In the genomic region with DNA sequence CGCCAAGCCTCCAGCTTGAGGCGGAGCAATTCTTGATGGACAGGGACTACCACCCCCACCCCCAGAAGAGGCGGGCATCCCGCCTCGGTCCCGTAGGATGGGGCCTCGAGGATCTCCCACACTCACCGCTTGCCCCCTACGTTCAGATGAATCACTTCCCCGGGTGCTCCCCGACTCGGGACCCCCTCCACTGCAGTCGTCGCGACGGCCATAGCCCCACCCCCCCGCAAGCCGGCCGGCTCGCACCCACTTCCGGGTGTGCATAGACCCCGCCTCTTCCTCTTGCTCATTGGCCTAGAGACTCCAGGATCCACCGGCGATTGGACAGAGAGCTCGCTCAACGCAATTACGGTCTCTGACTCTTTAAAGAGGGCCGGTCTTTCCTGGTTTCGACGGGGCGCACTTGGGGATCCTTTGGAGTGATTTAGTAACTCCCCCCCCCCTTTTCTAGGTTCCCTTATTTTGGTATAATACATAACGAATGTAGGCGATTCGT, we compare ENCODE assay signal across 8 mouse cellular contexts. TPM values are rescaled to one million over a fixed set of nuclear protein-coding genes. Genes with fewer than 3 reads are reported as not detected.
DNase-seq lines count a peak whose midpoint lies in the region; ATAC-seq and TF ChIP-seq lines count a peak whose summit lies in the region.

A gene (minus strand): TSS at position 275 of the 496 bp plus-strand sequence.

- no peaks in the 10 kb centered on the region; the same call in 1 of the 2 replicates for H3K4me1 ChIP-seq in bone marrow, adult 2 months (ENCODE audit: control insufficient read depth, insufficient read depth, low read length)
- H3K4me1 ChIP-seq in embryonic facial prominence, embryonic 14.5 days (ENCODE audit: control insufficient read depth, insufficient read depth, low read length) = peaks cover 15% of the 10 kb centered on the region
- H3K4me1 ChIP-seq in heart, adult 2 months (ENCODE audit: control insufficient read depth, insufficient read depth, low read length) = peaks cover 3% of the 10 kb centered on the region
- H3K4me1 ChIP-seq in kidney, adult 2 months (ENCODE audit: control insufficient read depth, insufficient read depth, low read length) = no peaks in the 10 kb centered on the region; the same call in 1 of the 2 replicates
- peaks cover 21% of the 10 kb centered on the region for H3K4me1 ChIP-seq in limb, embryonic 14.5 days (ENCODE audit: control insufficient read depth, insufficient read depth, low read length)
- H3K4me1 ChIP-seq in midbrain, embryonic 16.5 days (ENCODE audit: control insufficient read depth, insufficient read depth, low read length) = peaks cover 11% of the 10 kb centered on the region

- H3K9me3 ChIP-seq in embryonic facial prominence, embryonic 14.5 days (ENCODE audit: control insufficient read depth, low read length) = no peaks in the 10 kb centered on the region
- H3K9me3 ChIP-seq in limb, embryonic 14.5 days (ENCODE audit: control insufficient read depth, low read length) = no peaks in the 10 kb centered on the region
- no peaks in the 10 kb centered on the region for H3K9me3 ChIP-seq in midbrain, embryonic 16.5 days (replicated peaks; ENCODE audit: control insufficient read depth, low read length, poor library complexity, severe bottlenecking)

- DNase-seq in embryonic facial prominence, embryonic 14.5 days (ENCODE audit: low spot score) = peak; percentile 97
- DNase-seq in heart, adult 2 months = peak; percentile 87 to 91
- peak; percentile 96 for DNase-seq in kidney, adult 2 months
- DNase-seq in limb, embryonic 14.5 days (ENCODE audit: low spot score) = peak; percentile 94
- peak; percentile 71 to 79 for DNase-seq in spleen, postnatal 14 days (ENCODE audit: low spot score in 2 of 2)

- H3K4me2 ChIP-seq in embryonic facial prominence, embryonic 14.5 days (ENCODE audit: low read depth, low read length) = peak within 1 kb of the TSS; percentile 84
- H3K4me2 ChIP-seq in limb, embryonic 14.5 days (replicated peaks; ENCODE audit: low read depth, low read length, severe bottlenecking) = peak within 1 kb of the TSS; percentile 68
- peak within 1 kb of the TSS; percentile 70 for H3K4me2 ChIP-seq in midbrain, embryonic 16.5 days (ENCODE audit: low read length)

- peaks cover 2% of the 10 kb centered on the region for H3K79me3 ChIP-seq in C2C12 (ENCODE audit: low read depth)

- H3K4me3 ChIP-seq in C2C12 (ENCODE audit: insufficient read depth, poor library complexity, severe bottlenecking) = peak within 1 kb of the TSS; percentile 46
- H3K4me3 ChIP-seq in bone marrow, adult 2 months (replicated peaks; ENCODE audit: control insufficient read depth, low read depth, low read length) = peak within 1 kb of the TSS; percentile 80
- H3K4me3 ChIP-seq in embryonic facial prominence, embryonic 14.5 days (ENCODE audit: low read depth, low read length) = peak within 1 kb of the TSS; percentile 56
- H3K4me3 ChIP-seq in heart, adult 2 months = peak within 1 kb of the TSS; percentile 73
- H3K4me3 ChIP-seq in kidney, adult 2 months (ENCODE audit: insufficient read depth, low read depth, low read length) = peak within 1 kb of the TSS; percentile 86
- peak within 1 kb of the TSS; percentile 68 for H3K4me3 ChIP-seq in limb, embryonic 14.5 days (replicated peaks; ENCODE audit: low read length)
- peak within 1 kb of the TSS; percentile 53 for H3K4me3 ChIP-seq in midbrain, embryonic 16.5 days (ENCODE audit: low read depth, low read length)

- ATAC-seq in embryonic facial prominence, embryonic 14.5 days (ENCODE audit: low read depth) = peak; percentile 96
- ATAC-seq in limb, embryonic 14.5 days (ENCODE audit: low FRiP score, low read depth) = peak; percentile 98
- peak; percentile 93 for ATAC-seq in midbrain, embryonic 16.5 days

- WGBS in bone marrow, adult 2 months = under 1% methylated on average over 34 of the region's 34 CpGs
- WGBS in embryonic facial prominence, embryonic 14.5 days = 2% methylated on average over 31 of the region's 34 CpGs
- WGBS in heart, adult 2 months = 2% methylated on average over 34 of the region's 34 CpGs
- under 1% methylated on average over 34 of the region's 34 CpGs for WGBS in kidney, adult 2 months
- WGBS in limb, embryonic 14.5 days = under 1% methylated on average over 31 of the region's 34 CpGs
- 1% methylated on average over 34 of the region's 34 CpGs for WGBS in midbrain, embryonic 16.5 days

- H3ac ChIP-seq in C2C12 (ENCODE audit: control insufficient read depth, insufficient read length, low read depth) = peak within 1 kb of the TSS; percentile 53

- no peak for TF ChIP-seq CTCF in C2C12 (IDR thresholded peaks at IDR 0.05; ENCODE audit: control insufficient read depth, insufficient read depth, insufficient read length)
- TF ChIP-seq CTCF in bone marrow, adult 2 months (IDR thresholded peaks at IDR 0.05; ENCODE audit: control insufficient read depth, insufficient read depth, low read length) = no peak
- no peak for TF ChIP-seq CTCF in heart, adult 2 months (IDR thresholded peaks at IDR 0.05)
- no peak for TF ChIP-seq CTCF in kidney, adult 2 months (conservative IDR thresholded peaks at IDR 0.05; ENCODE audit: insufficient read depth, insufficient read length, low read depth, low read length)

- TF ChIP-seq POLR2A in bone marrow, adult 2 months (IDR thresholded peaks at IDR 0.05; ENCODE audit: borderline replicate concordance, control insufficient read depth, low read depth, low read length) = peak; percentile 57; the same call in 1 of the 2 replicates
- TF ChIP-seq POLR2A in heart, adult 2 months (IDR thresholded peaks at IDR 0.05; ENCODE audit: insufficient read depth, low read depth, low read length) = 0 out of 2 replicates have a peak, but pooled peaks have one; percentile 35
- no peak for TF ChIP-seq POLR2A in kidney, adult 2 months (IDR thresholded peaks at IDR 0.05; ENCODE audit: low read depth, low read length)
- TF ChIP-seq POLR2A in limb, embryonic 14.5 days (IDR thresholded peaks at IDR 0.05; ENCODE audit: borderline replicate concordance, extremely low read depth, insufficient read depth, insufficient read length) = no peak

- no peaks in the 10 kb centered on the region for H3K27me3 ChIP-seq in C2C12 (ENCODE audit: control insufficient read depth, insufficient read depth, insufficient read length)
- H3K27me3 ChIP-seq in embryonic facial prominence, embryonic 14.5 days (replicated peaks; ENCODE audit: control insufficient read depth, insufficient read depth, low read length) = peaks cover 14% of the 10 kb centered on the region; the same call in 1 of the 2 replicates
- H3K27me3 ChIP-seq in heart, adult 2 months (ENCODE audit: control insufficient read depth, insufficient read depth, low read length) = no peaks in the 10 kb centered on the region
- H3K27me3 ChIP-seq in kidney, adult 2 months (replicated peaks; ENCODE audit: control insufficient read depth, insufficient read depth, low read length) = no peaks in the 10 kb centered on the region
- peaks cover 14% of the 10 kb centered on the region for H3K27me3 ChIP-seq in limb, embryonic 14.5 days (ENCODE audit: control insufficient read depth, insufficient read depth, low read length)
- peaks cover 14% of the 10 kb centered on the region for H3K27me3 ChIP-seq in midbrain, embryonic 16.5 days (ENCODE audit: control insufficient read depth, insufficient read depth, low read depth, low read length)

- no peak for TF ChIP-seq EP300 in heart, adult 2 months (IDR thresholded peaks at IDR 0.05; ENCODE audit: insufficient read depth, low read depth, low read length)

- H3K36me3 ChIP-seq in C2C12 (ENCODE audit: control insufficient read depth, insufficient read depth) = no peaks in the 10 kb centered on the region
- H3K36me3 ChIP-seq in embryonic facial prominence, embryonic 14.5 days (ENCODE audit: control insufficient read depth, insufficient read depth, low read length) = peaks cover 19% of the 10 kb centered on the region; the same call in 1 of the 2 replicates
- H3K36me3 ChIP-seq in heart, adult 2 months (ENCODE audit: control insufficient read depth, insufficient read depth, low read length) = no peaks in the 10 kb centered on the region
- no peaks in the 10 kb centered on the region for H3K36me3 ChIP-seq in kidney, adult 2 months (ENCODE audit: control insufficient read depth, insufficient read depth, low read length)
- peaks cover 12% of the 10 kb centered on the region; the same call in 1 of the 2 replicates for H3K36me3 ChIP-seq in limb, embryonic 14.5 days (ENCODE audit: control insufficient read depth, insufficient read depth, low read length)
- H3K36me3 ChIP-seq in midbrain, embryonic 16.5 days (ENCODE audit: control insufficient read depth, insufficient read depth, low read length) = 0 out of 2 replicates have a peak, but pooled peaks cover 2% of the 10 kb centered on the region

- peak within 1 kb of the TSS; percentile 91 for H3K27ac ChIP-seq in bone marrow, adult 2 months (ENCODE audit: control insufficient read depth, insufficient read depth, low read depth, low read length, poor library complexity)
- H3K27ac ChIP-seq in embryonic facial prominence, embryonic 14.5 days (replicated peaks; ENCODE audit: low read depth, low read length) = peak within 1 kb of the TSS; percentile 40; the same call in 1 of the 2 replicates
- H3K27ac ChIP-seq in heart, adult 2 months = peak within 1 kb of the TSS; percentile 69
- H3K27ac ChIP-seq in kidney, adult 2 months (ENCODE audit: insufficient read depth, low read depth, low read length) = peak within 1 kb of the TSS; percentile 47
- H3K27ac ChIP-seq in limb, embryonic 14.5 days (replicated peaks; ENCODE audit: low read depth, low read length) = no peak within 1 kb of the TSS
- H3K27ac ChIP-seq in midbrain, embryonic 16.5 days (ENCODE audit: low read length) = peak within 1 kb of the TSS; percentile 70

- peaks cover 9% of the 10 kb centered on the region for H3K79me2 ChIP-seq in C2C12 (ENCODE audit: control insufficient read depth, insufficient read depth)
- H3K79me2 ChIP-seq in heart, adult 2 months (replicated peaks; ENCODE audit: control insufficient read depth, insufficient read depth, low read length) = no peaks in the 10 kb centered on the region

- intact Hi-C loops in heart, adult 2 months (cut with DNase I) = loop anchor here (5.0 to 10.0 kb wide), 2 partner anchors 92 to 319 kb away; a partner anchor contains a TSS

- H3K9ac ChIP-seq in embryonic facial prominence, embryonic 14.5 days (ENCODE audit: low read depth, low read length) = peak within 1 kb of the TSS; percentile 72
- H3K9ac ChIP-seq in heart, adult 2 months (ENCODE audit: low read depth, low read length) = peak within 1 kb of the TSS; percentile 69
- H3K9ac ChIP-seq in limb, embryonic 14.5 days (ENCODE audit: low read depth, low read length, severe bottlenecking) = peak within 1 kb of the TSS; percentile 43
- H3K9ac ChIP-seq in midbrain, embryonic 16.5 days (ENCODE audit: low read depth, low read length) = peak within 1 kb of the TSS; percentile 68

RNA-seq across cellular contexts. Expression of the gene that starts here (rescaled TPM):
- 27.6 TPM for polyA plus RNA-seq in C2C12 (2012; fragmentation: generic; extraction: Trizol)
- 44.6 and 80.0 TPM in 2 replicates for polyA plus RNA-seq in bone marrow, adult 2 months (2011; ENCODE audit: insufficient read depth, insufficient read length, low replicate concordance, missing spikeins)
- polyA plus RNA-seq in embryonic facial prominence, embryonic 14.5 days (2014; fragmentation: Nextera tagmentation; extraction: Ambion mirVana) = 26.5 and 30.3 TPM in 2 replicates
- total RNA-seq in heart, adult 2 months (2021) = 1 to 10 TPM; 4.6 to 7.1 TPM
- 17.3 and 20.2 TPM in 2 replicates for polyA plus RNA-seq in heart, adult 2 months (2012; rRNA removed)
- 39.2 and 45.5 TPM in 2 replicates for polyA plus RNA-seq in kidney, adult 2 months (2012; rRNA removed)
- polyA plus RNA-seq in limb, embryonic 14.5 days (2012; rRNA removed) = 58.7 and 80.6 TPM in 2 replicates
- polyA plus RNA-seq in limb, embryonic 14.5 days (2014; fragmentation: Nextera tagmentation; extraction: Ambion mirVana) = 30.5 and 35.5 TPM in 2 replicates
- 47.4 and 55.1 TPM in 2 replicates for polyA plus RNA-seq in midbrain, embryonic 16.5 days (2015; fragmentation: Nextera tagmentation; extraction: Ambion mirVana)

Comparison
In these comparisons a context has a peak if more than half of its experiments do, and no peak if none do; other contexts are left out.
1. POLR2A ChIP-seq: peak in bone marrow, adult 2 months (single experiment) and heart, adult 2 months (single experiment); none in kidney, adult 2 months (single experiment) and limb, embryonic 14.5 days (single experiment).
2. Peak in every context shown above with its lines, with median percentiles within 50 percentile points of each other: H3K4me3 ChIP-seq, ATAC-seq, DNase-seq, H3K4me2 ChIP-seq and H3K9ac ChIP-seq.